Mouse (Mus musculus): ENCODE results near the gene Scfd2. TPM values are rescaled to one million over a fixed set of nuclear protein-coding genes. Genes with fewer than 3 reads are reported as not detected.

Gene Scfd2
- polyA plus RNA-seq, 1 experiment from 2014 or later = 17.1 TPM

- no peaks in the 10 kb centered on the region for H3K27me3 ChIP-seq
- no peak overlapping the region for H3K4me2 ChIP-seq (replicated peaks)
- H3K27ac ChIP-seq = no peak overlapping the region
- H3K9ac ChIP-seq = no peak overlapping the region
- H3K4me3 ChIP-seq = no peak overlapping the region
- WGBS = 26% methylated on average over 2 of the region's 2 CpGs
- H3K36me3 ChIP-seq = peaks cover 14% of the 10 kb centered on the region
- H3K4me1 ChIP-seq = peaks cover 56% of the 10 kb centered on the region
- ATAC-seq (ENCODE audit: low FRiP score, low read depth) = no peak
- H3K9me3 ChIP-seq = no peaks in the 10 kb centered on the region
Measured at GRCm38 (mm10) chr5:74193008-74193407, 338.6 kb downstream of the Scfd2 start.

GRCm38 (mm10) chr5:74190911-74191310 is 340.6 kb downstream of the Scfd2 start:
- 87% methylated on average over 5 of the region's 5 CpGs for WGBS
- no peaks in the 10 kb centered on the region for H3K27me3 ChIP-seq
- no peak overlapping the region for H3K4me2 ChIP-seq (replicated peaks)
- no peak for ATAC-seq (ENCODE audit: low FRiP score, low read depth)
- H3K4me3 ChIP-seq = no peak overlapping the region
- H3K4me1 ChIP-seq = peaks cover 38% of the 10 kb centered on the region
- no peaks in the 10 kb centered on the region for H3K9me3 ChIP-seq
- H3K27ac ChIP-seq = no peak overlapping the region
- no peaks in the 10 kb centered on the region for H3K36me3 ChIP-seq
- H3K9ac ChIP-seq = no peak overlapping the region

GRCm38 (mm10) chr5:74190161-74190491 is 341.4 kb downstream of the Scfd2 start:
- no peak overlapping the region for H3K27ac ChIP-seq
- H3K9ac ChIP-seq = no peak overlapping the region
- H3K36me3 ChIP-seq = no peaks in the 10 kb centered on the region
- 51% methylated on average over 9 of the region's 9 CpGs for WGBS
- no peak for ATAC-seq (ENCODE audit: low FRiP score, low read depth)
- no peaks in the 10 kb centered on the region for H3K9me3 ChIP-seq
- H3K27me3 ChIP-seq = no peaks in the 10 kb centered on the region
- no peak overlapping the region for H3K4me3 ChIP-seq
- H3K4me1 ChIP-seq = peaks cover 39% of the 10 kb centered on the region
- no peak overlapping the region for H3K4me2 ChIP-seq (replicated peaks)

- H3K4me3 ChIP-seq = no peak overlapping the region
- no peak overlapping the region for H3K27ac ChIP-seq
- no peak overlapping the region for H3K9ac ChIP-seq
- peaks cover 41% of the 10 kb centered on the region for H3K4me1 ChIP-seq
- no peak overlapping the region for H3K4me2 ChIP-seq (replicated peaks)
- 61% methylated on average over 9 of the region's 9 CpGs for WGBS
- H3K36me3 ChIP-seq = no peaks in the 10 kb centered on the region
- no peaks in the 10 kb centered on the region for H3K27me3 ChIP-seq
- ATAC-seq (ENCODE audit: low FRiP score, low read depth) = no peak
- no peaks in the 10 kb centered on the region for H3K9me3 ChIP-seq
Measured at GRCm38 (mm10) chr5:74189484-74190160, 341.9 kb downstream of the Scfd2 start.

GRCm38 (mm10) chr5:74188886-74189285 is 342.7 kb downstream of the Scfd2 start:
- Histone ChIP-seq H3K4me2 (replicated peaks) (no peak overlapping the region), H3K27me3 (no peaks in the 10 kb centered on the region), H3K4me3 (no peak overlapping the region), H3K9ac (no peak overlapping the region), H3K27ac (no peak overlapping the region), H3K4me1 (peaks cover 39% of the 10 kb centered on the region), H3K9me3 (no peaks in the 10 kb centered on the region), H3K36me3 (no peaks in the 10 kb centered on the region)
- ATAC-seq (ENCODE audit: low FRiP score, low read depth) = no peak
- WGBS = 74% methylated on average over 8 of the region's 8 CpGs

GRCm38 (mm10) chr5:74188076-74188475 is 343.5 kb downstream of the Scfd2 start:
- no peak overlapping the region for H3K4me2 ChIP-seq (replicated peaks)
- no peaks in the 10 kb centered on the region for H3K27me3 ChIP-seq
- ATAC-seq (ENCODE audit: low FRiP score, low read depth) = no peak
- H3K4me1 ChIP-seq = peaks cover 33% of the 10 kb centered on the region
- H3K9ac ChIP-seq = no peak overlapping the region
- H3K36me3 ChIP-seq = no peaks in the 10 kb centered on the region
- H3K9me3 ChIP-seq = no peaks in the 10 kb centered on the region
- H3K27ac ChIP-seq = no peak overlapping the region
- 89% methylated on average over 12 of the region's 12 CpGs for WGBS
- H3K4me3 ChIP-seq = no peak overlapping the region

GRCm38 (mm10) chr5:74184607-74185006 is 347.0 kb downstream of the Scfd2 start:
- H3K4me2 ChIP-seq (replicated peaks) = no peak overlapping the region
- no peak overlapping the region for H3K4me3 ChIP-seq
- H3K9me3 ChIP-seq = no peaks in the 10 kb centered on the region
- no peak overlapping the region for H3K9ac ChIP-seq
- no peak for ATAC-seq (ENCODE audit: low FRiP score, low read depth)
- WGBS = 72% methylated on average over 9 of the region's 9 CpGs
- H3K36me3 ChIP-seq = no peaks in the 10 kb centered on the region
- peaks cover 22% of the 10 kb centered on the region for H3K4me1 ChIP-seq
- H3K27ac ChIP-seq = no peak overlapping the region; the same call in 1 of the 2 replicates
- no peaks in the 10 kb centered on the region for H3K27me3 ChIP-seq

- no peak for ATAC-seq (ENCODE audit: low FRiP score, low read depth)
- H3K36me3 ChIP-seq = no peaks in the 10 kb centered on the region
- no peak overlapping the region for H3K4me2 ChIP-seq (replicated peaks)
- no peak overlapping the region for H3K27ac ChIP-seq
- H3K4me3 ChIP-seq = no peak overlapping the region
- WGBS = 62% methylated on average over 10 of the region's 10 CpGs
- no peak overlapping the region for H3K9ac ChIP-seq
- no peaks in the 10 kb centered on the region for H3K27me3 ChIP-seq
- peaks cover 28% of the 10 kb centered on the region for H3K4me1 ChIP-seq
- H3K9me3 ChIP-seq = no peaks in the 10 kb centered on the region
Measured at GRCm38 (mm10) chr5:74183118-74183517, 348.4 kb downstream of the Scfd2 start.

GRCm38 (mm10) chr5:74180216-74180615 is 351.3 kb downstream of the Scfd2 start:
- Histone ChIP-seq H3K4me1 (peaks cover 47% of the 10 kb centered on the region), H3K4me2 (replicated peaks) (no peak overlapping the region), H3K4me3 (no peak overlapping the region), H3K36me3 (no peaks in the 10 kb centered on the region), H3K9me3 (no peaks in the 10 kb centered on the region), H3K9ac (no peak overlapping the region), H3K27me3 (no peaks in the 10 kb centered on the region), H3K27ac (no peak overlapping the region)
- WGBS = 23% methylated on average over 10 of the region's 10 CpGs
- ATAC-seq (ENCODE audit: low FRiP score, low read depth) = no peak

- H3K4me1 ChIP-seq = peaks cover 67% of the 10 kb centered on the region
- H3K9me3 ChIP-seq = no peaks in the 10 kb centered on the region
- ATAC-seq (ENCODE audit: low FRiP score, low read depth) = peak; percentile 74
- H3K4me2 ChIP-seq (replicated peaks) = peak overlapping the region; percentile 47
- H3K27me3 ChIP-seq = no peaks in the 10 kb centered on the region
- H3K4me3 ChIP-seq = no peak overlapping the region; the same call in 1 of the 2 replicates
- H3K36me3 ChIP-seq = no peaks in the 10 kb centered on the region
- H3K27ac ChIP-seq = peak overlapping the region; percentile 89
- H3K9ac ChIP-seq = 0 out of 2 replicates have a peak overlapping the region, but pooled peaks have one; percentile 21
- 21% methylated on average over 14 of the region's 14 CpGs for WGBS
Measured at GRCm38 (mm10) chr5:74175526-74176270, 355.9 kb downstream of the Scfd2 start.

GRCm38 (mm10) chr5:74173162-74173844 is 358.3 kb downstream of the Scfd2 start:
- 0 out of 2 replicates have a peak overlapping the region, but pooled peaks have one; percentile 17 for H3K4me2 ChIP-seq (replicated peaks)

GRCm38 (mm10) chr5:74172208-74172607 is 359.4 kb downstream of the Scfd2 start:
- peaks cover 72% of the 10 kb centered on the region for H3K4me1 ChIP-seq
- peak overlapping the region; percentile 80 for H3K27ac ChIP-seq
- no peaks in the 10 kb centered on the region for H3K27me3 ChIP-seq
- H3K4me3 ChIP-seq = no peak overlapping the region
- peak; percentile 68 for ATAC-seq (ENCODE audit: low FRiP score, low read depth)
- H3K9me3 ChIP-seq = no peaks in the 10 kb centered on the region
- H3K36me3 ChIP-seq = no peaks in the 10 kb centered on the region
- WGBS = 37% methylated on average over 12 of the region's 12 CpGs
- peak overlapping the region; percentile 30 for H3K4me2 ChIP-seq (replicated peaks)
- H3K9ac ChIP-seq = no peak overlapping the region

More at GRCm38 (mm10) chr5:74173162-74173844, 358.3 kb downstream of the Scfd2 start:
- H3K4me3 ChIP-seq = no peak overlapping the region
- no peaks in the 10 kb centered on the region for H3K27me3 ChIP-seq
- 60% methylated on average over 18 of the region's 18 CpGs for WGBS
- H3K27ac ChIP-seq = peak overlapping the region; percentile 80
- peaks cover 66% of the 10 kb centered on the region for H3K4me1 ChIP-seq
- no peaks in the 10 kb centered on the region for H3K36me3 ChIP-seq
- peak; percentile 30; the same call in 1 of the 2 replicates for ATAC-seq (ENCODE audit: low FRiP score, low read depth)
- no peaks in the 10 kb centered on the region for H3K9me3 ChIP-seq
- H3K9ac ChIP-seq = no peak overlapping the region

Data from limb, embryonic 13.5 days (tissue).